Mouse (Mus musculus) thymus, adult 2 months (tissue): Measurements from ENCODE around the gene Rbbp6. TPM values are rescaled to one million over a fixed set of nuclear protein-coding genes. Genes with fewer than 3 reads are reported as not detected.

Experiments used
- DNase-seq: peaks from one replicate; pipeline ENCODE4 v3.0.0; 2021
- H3K27ac ChIP-seq: fragments of 200-500 bp; 2 replicates; pipeline ENCODE4 v1.5.1; 2012; ENCODE audit warnings: low read length, control low read depth; ENCODE audit not compliant: control insufficient read depth, insufficient read depth
- H3K27me3 ChIP-seq: fragments of 200-500 bp; 2 replicates; pipeline ENCODE4 v1.6.1; 2012; ENCODE audit warnings: mild to moderate bottlenecking, low read length, moderate library complexity, mixed read lengths; ENCODE audit not compliant: control insufficient read depth, insufficient read depth
- H3K36me3 ChIP-seq: fragments of 200-500 bp; 2 replicates; pipeline ENCODE4 v1.6.1; 2012; ENCODE audit warnings: mild to moderate bottlenecking, low read length, moderate library complexity; ENCODE audit not compliant: control insufficient read depth, insufficient read depth
- H3K4me1 ChIP-seq: fragments of 200-500 bp; replicated peaks from 2 replicates; pipeline ENCODE4 v1.6.1; 2012; ENCODE audit warnings: low read length; ENCODE audit not compliant: control insufficient read depth, insufficient read depth
- H3K4me3 ChIP-seq: fragments of 200-500 bp; 2 replicates; pipeline ENCODE4 v1.5.1; 2012; ENCODE audit warnings: mild to moderate bottlenecking, low read length, control low read depth, moderate library complexity; ENCODE audit not compliant: control insufficient read depth, insufficient read depth
- CTCF ChIP-seq: fragments of 200-500 bp; IDR thresholded peaks from 2 replicates; pipeline ENCODE4 v1.5.1; 2012; ENCODE audit warnings: mild to moderate bottlenecking, control low read depth, low read length, moderate library complexity, borderline replicate concordance; ENCODE audit not compliant: control insufficient read depth, poor library complexity, insufficient read depth; ENCODE audit errors: extremely low read depth
- POLR2A ChIP-seq: fragments of 200-500 bp; IDR thresholded peaks from 2 replicates; pipeline ENCODE4 v1.6.1; 2012; ENCODE audit warnings: mild to moderate bottlenecking, low read length, control low read depth, moderate library complexity; ENCODE audit not compliant: control insufficient read depth, poor library complexity, insufficient read depth; ENCODE audit errors: extremely low read depth
- WGBS: fragments of 180-500 bp; shearing (Covaris S2); methylation state at CpG from one replicate; pipeline ENCODE4 v1.1.7; 2018; 5-methylcytosine and 5-hydroxymethylcytosine counted together
- polyA plus RNA-seq: library from polyadenylated mRNA; depleted of rRNA; stranded (reverse); fragments of >200 nt; gene quantifications from 2 replicates; pipeline ENCODE4 v1.2.3, GENCODE M21; 2012; rRNA removed

The Rbbp6 gene
- polyA plus RNA-seq, 1 experiment: 26.9 TPM

- TF ChIP-seq POLR2A: no peak
- no peak for TF ChIP-seq CTCF
- no peaks in the 10 kb centered on the region for H3K36me3 ChIP-seq
- no peak for DNase-seq
- H3K4me3 ChIP-seq: no peak overlapping the region
- H3K27me3 ChIP-seq: no peaks in the 10 kb centered on the region
- 89% methylated on average over 8 of the region's 8 CpGs for WGBS
- H3K4me1 ChIP-seq: peaks cover 13% of the 10 kb centered on the region
- no peak overlapping the region for H3K27ac ChIP-seq
These were observed 69.8 kb downstream of the Rbbp6 start for GRCm38 (mm10) chr7:123035314-123035713.

GRCm38 (mm10) chr7:123039302-123039701 lies 73.8 kb downstream of the Rbbp6 start:
- peak; percentile 18 for DNase-seq
- Histone ChIP-seq H3K4me1 (no peaks in the 10 kb centered on the region), H3K36me3 (no peaks in the 10 kb centered on the region), H3K4me3 (no peak overlapping the region), H3K27me3 (no peaks in the 10 kb centered on the region), H3K27ac (no peak overlapping the region)
- no peak for TF ChIP-seq CTCF
- no peak for TF ChIP-seq POLR2A

GRCm38 (mm10) chr7:123045146-123045545 lies 79.7 kb downstream of the Rbbp6 start:
- 93% methylated on average over 3 of the region's 3 CpGs for WGBS
- Histone ChIP-seq H3K4me1 (no peaks in the 10 kb centered on the region), H3K4me3 (no peak overlapping the region), H3K36me3 (no peaks in the 10 kb centered on the region), H3K27me3 (no peaks in the 10 kb centered on the region), H3K27ac (no peak overlapping the region)
- no peak for DNase-seq
- no peak for TF ChIP-seq POLR2A
- TF ChIP-seq CTCF: no peak

DNA sequence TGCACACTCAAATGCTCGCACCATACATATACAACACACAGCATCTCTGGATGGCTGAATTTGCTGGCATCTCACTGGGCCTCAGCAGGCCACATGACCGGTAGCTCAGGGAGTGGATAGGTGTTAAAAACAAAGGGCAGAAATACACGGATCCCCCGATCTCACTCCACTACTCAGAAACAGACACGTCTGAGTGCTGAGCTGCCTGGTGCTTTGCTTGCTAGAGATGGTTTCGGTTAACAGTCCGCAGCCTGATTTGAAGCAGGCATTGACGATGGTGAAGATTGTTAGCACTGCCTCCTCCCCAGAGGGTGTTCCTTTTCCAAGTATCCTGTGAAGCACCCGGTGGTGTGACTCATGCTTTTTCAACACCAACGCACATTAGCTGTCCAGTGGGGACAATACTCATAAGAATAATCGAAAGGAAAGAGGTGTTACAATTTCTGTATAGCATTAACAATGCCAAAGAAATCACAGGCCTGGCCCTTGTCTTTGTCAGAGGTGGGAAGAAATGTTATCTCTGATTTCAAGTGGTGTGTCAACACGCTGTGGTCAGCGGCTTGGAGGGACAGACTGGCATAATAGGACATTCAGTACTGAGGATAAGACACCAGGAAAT lies 81.1 kb downstream of the Rbbp6 start:
- DNase-seq: no peak
- 90% methylated on average over 13 of the region's 13 CpGs for WGBS
- H3K36me3 ChIP-seq: no peaks in the 10 kb centered on the region
- H3K27me3 ChIP-seq: no peaks in the 10 kb centered on the region
- no peaks in the 10 kb centered on the region for H3K4me1 ChIP-seq
- TF ChIP-seq CTCF: no peak
- TF ChIP-seq POLR2A: no peak
- no peak overlapping the region for H3K4me3 ChIP-seq
- no peak overlapping the region for H3K27ac ChIP-seq

Other genes starting within 250 kb of the Rbbp6 start
- gene Tnrc6a, start 158.2 kb downstream of the Rbbp6 start, polyA plus RNA-seq: 84.5 and 89.7 TPM in 2 replicates
- gene Slc5a11, start 249.1 kb downstream of the Rbbp6 start, polyA plus RNA-seq: 0.55 and 0.84 TPM in 2 replicates